Mouse (Mus musculus) cerebellum, adult 2 months (tissue): Measurements from ENCODE around the gene Syngap1. TPM values are rescaled to one million over a fixed set of nuclear protein-coding genes. Genes with fewer than 3 reads are reported as not detected.

Experiments used
- DNase-seq, 2 experiments: peaks; one replicate each; pipeline ENCODE4 v3.0.0; 2021
- H3K27ac ChIP-seq: fragments of 200-500 bp; 2 replicates; pipeline ENCODE4 v1.5.1; 2012; ENCODE audit warnings: low read length, control low read depth, inconsistent platforms; ENCODE audit not compliant: insufficient read depth
- H3K27me3 ChIP-seq: fragments of 200-500 bp; 2 replicates; pipeline ENCODE4 v1.6.1; 2012; ENCODE audit warnings: inconsistent platforms, mild to moderate bottlenecking, low read length, moderate library complexity; ENCODE audit not compliant: control insufficient read depth, insufficient read depth
- H3K4me1 ChIP-seq: fragments of 200-500 bp; 2 replicates; pipeline ENCODE4 v1.6.1; 2011; ENCODE audit warnings: low read length; ENCODE audit not compliant: control insufficient read depth, insufficient read depth
- H3K4me3 ChIP-seq: fragments of 200-500 bp; replicated peaks from 2 replicates; pipeline ENCODE3; 2011; ENCODE audit warnings: mild to moderate bottlenecking, low read depth, low read length, control low read depth; ENCODE audit not compliant: insufficient read depth
- CTCF ChIP-seq: fragments of 200-500 bp; IDR thresholded peaks from 2 replicates; pipeline ENCODE4 v1.5.1; 2011; ENCODE audit warnings: low read depth, mild to moderate bottlenecking, control low read depth, low read length, moderate library complexity, borderline replicate concordance; ENCODE audit not compliant: insufficient read depth
- POLR2A ChIP-seq: fragments of 200-500 bp; IDR thresholded peaks from 2 replicates; pipeline ENCODE4 v1.6.1; 2011; ENCODE audit warnings: low read length, control low read depth, borderline replicate concordance; ENCODE audit not compliant: insufficient read depth
- WGBS: fragments of 180-500 bp; shearing (Covaris S2); methylation state at CpG from one replicate; pipeline ENCODE4 v1.1.7; 2018; 5-methylcytosine and 5-hydroxymethylcytosine counted together
- polyA plus RNA-seq: library from polyadenylated mRNA; depleted of rRNA; stranded (reverse); fragments of >200 nt; gene quantifications from 2 replicates; pipeline ENCODE4 v1.2.3, GENCODE M21; 2012

The Syngap1 gene
- polyA plus RNA-seq, 1 experiment = 55.9 TPM

- Histone ChIP-seq H3K27ac (no peak overlapping the region), H3K4me1 (no peaks in the 10 kb centered on the region), H3K4me3 (no peak overlapping the region), H3K27me3 (no peaks in the 10 kb centered on the region)
- WGBS = 71% methylated on average over 10 of the region's 10 CpGs
- no peak for TF ChIP-seq POLR2A
- no peak for TF ChIP-seq CTCF
- no peak for DNase-seq
Observed at GRCm38 (mm10) chr17:26985503-26986179, 44.6 kb downstream of the Syngap1 start.

GRCm38 (mm10) chr17:26990521-26990920 lies 49.5 kb downstream of the Syngap1 start:
- Histone ChIP-seq H3K4me1 (no peaks in the 10 kb centered on the region), H3K27ac (no peak overlapping the region), H3K4me3 (no peak overlapping the region), H3K27me3 (no peaks in the 10 kb centered on the region)
- DNase-seq = no peak
- TF ChIP-seq CTCF (no peak), POLR2A (no peak)

DNA sequence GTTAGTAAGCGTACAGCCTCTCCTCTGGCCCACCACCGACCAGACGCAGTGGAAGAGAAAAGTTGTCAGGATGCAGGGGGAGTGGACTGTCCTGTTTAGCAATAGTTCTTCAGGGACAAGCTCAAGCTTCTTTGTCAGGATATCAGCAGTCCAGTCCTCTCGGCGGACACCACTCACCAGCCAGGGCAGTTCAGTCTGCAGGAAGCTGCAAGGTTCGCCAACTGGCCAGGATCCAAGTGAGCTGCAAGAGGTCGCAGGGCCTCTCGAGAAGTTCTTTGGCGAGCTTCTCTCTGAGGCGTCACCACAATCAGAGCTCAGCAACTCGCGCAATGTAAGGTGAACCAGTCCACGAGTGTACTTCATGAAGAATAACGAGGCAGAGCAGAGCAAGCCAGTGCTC lies 53.4 kb downstream of the Syngap1 start:
- no peak overlapping the region for H3K4me3 ChIP-seq
- H3K27me3 ChIP-seq = no peaks in the 10 kb centered on the region
- 29% methylated on average over 14 of the region's 14 CpGs for WGBS
- H3K4me1 ChIP-seq = no peaks in the 10 kb centered on the region
- no peak for DNase-seq
- TF ChIP-seq CTCF = no peak
- H3K27ac ChIP-seq = no peak overlapping the region

- 76% methylated on average over 6 of the region's 6 CpGs for WGBS
- Histone ChIP-seq H3K4me3 (no peak overlapping the region), H3K27ac (no peak overlapping the region), H3K4me1 (no peaks in the 10 kb centered on the region), H3K27me3 (no peaks in the 10 kb centered on the region)
- DNase-seq = no peak
- TF ChIP-seq CTCF = no peak
- TF ChIP-seq POLR2A = no peak
Observed at GRCm38 (mm10) chr17:26995006-26995405, 54.0 kb downstream of the Syngap1 start.

- no peak for TF ChIP-seq CTCF
- TF ChIP-seq POLR2A = no peak
- no peak overlapping the region for H3K4me3 ChIP-seq
Observed at GRCm38 (mm10) chr17:26995562-26995961, 54.5 kb downstream of the Syngap1 start.

GRCm38 (mm10) chr17:26997661-26998060 lies 56.6 kb downstream of the Syngap1 start:
- Histone ChIP-seq H3K27me3 (no peaks in the 10 kb centered on the region), H3K4me1 (no peaks in the 10 kb centered on the region), H3K27ac (no peak overlapping the region), H3K4me3 (no peak overlapping the region)
- WGBS = 82% methylated on average over 4 of the region's 4 CpGs
- TF ChIP-seq POLR2A (no peak), CTCF (no peak)
- DNase-seq = no peak

More at GRCm38 (mm10) chr17:26995562-26995961, 54.5 kb downstream of the Syngap1 start:
- H3K27ac ChIP-seq = no peak overlapping the region
- H3K4me1 ChIP-seq = no peaks in the 10 kb centered on the region
- 78% methylated on average over 8 of the region's 8 CpGs for WGBS
- DNase-seq = no peak
- no peaks in the 10 kb centered on the region for H3K27me3 ChIP-seq

DNA sequence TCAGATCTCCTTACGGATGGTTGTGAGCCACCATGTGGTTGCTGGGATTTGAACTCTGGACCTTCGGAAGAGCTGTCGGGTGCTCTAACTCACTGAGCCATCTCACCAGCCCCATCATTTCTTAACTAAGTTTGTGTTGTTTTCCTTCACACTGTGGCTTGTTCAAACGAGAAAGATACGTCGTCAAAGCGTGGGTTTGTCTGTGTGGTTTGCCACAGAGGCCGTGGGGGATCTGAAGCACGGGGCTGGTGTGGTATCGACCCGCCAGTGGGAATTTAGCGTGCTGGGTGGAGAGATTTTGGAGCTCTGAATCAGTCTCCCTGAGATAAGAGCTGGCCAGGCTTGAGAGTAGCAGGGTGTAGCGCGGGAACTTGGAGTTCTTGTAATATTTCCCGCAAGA lies 57.2 kb downstream of the Syngap1 start:
- WGBS = 92% methylated on average over 15 of the region's 15 CpGs

GRCm38 (mm10) chr17:26999996-27000395 lies 58.9 kb downstream of the Syngap1 start:
- TF ChIP-seq CTCF (no peak), POLR2A (no peak)
- Histone ChIP-seq H3K4me3 (no peak overlapping the region), H3K27me3 (no peaks in the 10 kb centered on the region), H3K4me1 (no peaks in the 10 kb centered on the region), H3K27ac (no peak overlapping the region)
- 80% methylated on average over 12 of the region's 12 CpGs for WGBS
- DNase-seq = no peak

More for the DNA sequence above, 57.2 kb downstream of the Syngap1 start:
- H3K27ac ChIP-seq = no peak overlapping the region
- DNase-seq = no peak
- no peak for TF ChIP-seq POLR2A
- no peak for TF ChIP-seq CTCF
- H3K4me3 ChIP-seq = no peak overlapping the region
- no peaks in the 10 kb centered on the region for H3K4me1 ChIP-seq
- no peaks in the 10 kb centered on the region for H3K27me3 ChIP-seq
